Mouse (Mus musculus): ENCODE results near the gene Tnc.
A peak's percentile ranks its signal among the peaks of the same experiment; 100 is the strongest.

Gene Tnc

DNA sequence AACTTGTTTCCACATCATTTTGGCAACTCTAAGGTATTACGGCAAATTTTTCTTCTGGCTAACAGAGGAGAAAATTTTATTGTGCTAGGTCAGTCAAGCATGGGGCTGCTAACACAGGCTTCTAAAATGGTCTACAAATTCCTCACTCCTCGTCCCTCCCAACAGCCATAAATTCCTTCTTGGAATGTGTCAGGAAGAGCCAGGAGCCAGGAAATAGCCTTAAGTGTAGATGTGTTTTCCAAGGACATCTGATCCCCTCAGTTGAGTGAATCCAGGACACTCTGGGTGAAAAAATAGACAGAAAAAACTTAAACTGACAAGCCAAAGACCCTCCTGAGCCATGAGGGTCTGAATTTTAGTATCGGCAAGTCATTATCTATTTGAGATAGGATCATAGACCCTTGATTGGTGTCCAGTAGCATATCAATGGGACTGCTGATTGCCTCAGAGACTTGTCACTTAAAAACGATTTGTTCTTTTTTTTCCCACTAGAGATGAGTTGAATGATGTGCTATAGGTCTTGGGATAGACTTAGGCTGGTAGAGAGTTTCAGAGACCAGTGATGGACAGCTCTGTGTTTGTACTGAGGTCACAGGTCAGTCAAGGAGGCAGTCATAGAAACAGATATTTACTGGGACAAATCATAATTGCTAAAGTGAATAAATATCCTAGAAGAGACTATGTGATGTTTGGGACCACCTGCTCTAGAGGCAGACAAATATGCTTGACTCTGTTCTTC is 22.6 kb downstream of the Tnc start:
- DNase-seq: no peak

DNA sequence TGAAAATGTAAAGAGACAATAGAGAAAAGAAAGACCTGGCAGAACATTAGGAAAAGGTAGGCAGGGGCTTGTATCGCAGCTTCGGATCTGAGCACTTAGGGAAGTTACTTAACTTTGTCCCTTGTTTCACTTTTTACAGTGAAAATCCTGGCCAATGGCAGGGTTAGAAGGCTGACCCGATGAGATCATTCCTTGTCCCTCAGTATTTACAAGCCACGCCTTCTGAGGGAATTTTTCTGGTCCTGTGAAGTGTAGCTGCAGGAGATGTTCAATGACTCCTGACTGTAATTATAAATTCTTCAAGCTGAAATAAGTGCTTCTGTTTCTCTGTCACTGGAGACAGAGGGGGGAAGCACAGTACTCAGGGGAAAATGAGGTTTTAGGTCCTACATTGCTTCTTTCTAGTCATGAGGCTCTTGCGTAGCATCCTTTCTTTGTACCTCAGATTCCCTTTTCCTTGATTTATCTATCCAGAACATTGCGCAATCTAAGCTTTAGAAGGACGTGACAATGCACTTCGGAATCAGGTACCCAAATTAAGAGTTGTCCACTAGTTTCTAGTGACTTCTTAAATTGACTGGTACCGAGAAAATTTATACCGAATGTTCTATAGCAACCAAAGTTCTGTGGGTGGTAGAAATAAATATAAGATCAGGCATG is 25.8 kb downstream of the Tnc start:
- DNase-seq: no peak

DNA sequence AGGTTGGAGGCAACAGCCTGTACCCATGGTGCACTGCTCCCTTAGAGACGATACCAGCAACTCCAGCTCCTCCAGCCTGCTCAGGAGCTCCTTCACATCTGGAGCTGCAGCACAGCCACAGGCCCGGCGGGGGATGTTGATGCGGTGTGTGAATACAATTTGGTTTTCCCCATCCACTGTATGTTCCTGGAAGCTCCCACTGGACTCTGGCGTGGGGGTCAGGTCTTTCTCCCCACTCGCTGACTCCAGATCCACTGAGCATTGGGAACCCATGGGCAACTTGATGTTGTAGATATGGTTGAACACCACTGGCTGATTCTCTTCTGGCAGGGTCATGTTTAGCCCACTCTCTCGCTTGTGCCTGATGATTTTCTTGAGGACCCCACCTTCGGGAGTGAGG is 26.7 kb downstream of the Tnc start:
- DNase-seq: no peak

DNA sequence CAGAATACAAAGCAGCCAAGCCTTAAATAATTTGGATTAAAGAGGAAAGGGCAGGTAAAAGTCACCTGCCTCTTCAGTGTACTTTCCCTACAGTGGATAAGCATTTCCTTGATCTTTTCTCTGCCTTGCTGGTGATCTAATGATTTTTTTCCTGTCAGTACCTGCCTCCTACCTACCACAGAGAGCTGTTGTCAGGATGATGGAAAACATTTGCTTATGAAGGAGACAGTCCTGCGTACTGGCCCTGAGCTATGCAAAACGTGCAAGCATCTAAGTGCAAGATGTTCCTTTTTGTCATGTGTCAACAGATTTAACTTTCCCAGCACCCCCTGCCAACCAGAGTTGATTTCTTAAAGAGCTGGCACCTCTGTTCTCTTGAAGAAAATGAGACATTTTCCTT is 35.5 kb downstream of the Tnc start:
- no peak for DNase-seq

DNA sequence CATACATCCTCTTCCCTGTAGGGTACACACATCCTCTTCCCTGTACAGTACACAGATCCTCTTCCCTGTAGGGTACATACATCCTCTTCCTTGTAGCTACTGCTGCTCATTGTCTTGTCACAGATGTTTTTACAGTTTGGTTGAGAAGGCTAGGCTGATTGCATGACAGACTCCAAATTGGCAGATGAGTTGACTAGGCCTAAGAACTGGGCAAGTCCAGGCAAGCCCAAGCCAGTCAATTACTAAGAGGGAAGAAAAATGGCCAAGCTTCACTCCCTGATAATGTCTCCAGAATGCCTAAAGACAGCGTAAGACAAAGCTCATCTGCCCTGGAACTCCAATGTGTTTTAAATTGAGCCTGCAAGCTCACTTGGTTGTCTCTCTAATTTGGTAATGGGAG is 36.9 kb downstream of the Tnc start:
- no peak for DNase-seq

DNA sequence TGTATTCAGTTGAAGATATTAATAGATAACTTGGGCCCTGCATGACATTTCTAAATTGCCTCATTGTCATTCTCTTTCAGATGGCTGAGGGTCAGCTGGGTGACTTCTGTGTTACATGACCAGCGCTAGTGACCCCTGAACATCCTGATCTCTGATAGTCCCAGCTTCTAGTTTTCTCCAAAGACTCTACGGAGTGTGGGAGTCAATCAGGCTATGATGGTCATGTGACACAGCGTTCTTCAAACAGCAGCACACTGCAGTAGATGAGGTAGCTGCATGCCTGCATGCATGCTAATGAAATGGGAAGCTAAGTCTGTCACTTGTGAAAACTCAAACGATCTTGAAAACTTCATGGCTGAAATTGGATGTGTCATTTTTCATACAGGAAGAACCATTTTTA is 41.6 kb downstream of the Tnc start:
- no peak for DNase-seq

DNA sequence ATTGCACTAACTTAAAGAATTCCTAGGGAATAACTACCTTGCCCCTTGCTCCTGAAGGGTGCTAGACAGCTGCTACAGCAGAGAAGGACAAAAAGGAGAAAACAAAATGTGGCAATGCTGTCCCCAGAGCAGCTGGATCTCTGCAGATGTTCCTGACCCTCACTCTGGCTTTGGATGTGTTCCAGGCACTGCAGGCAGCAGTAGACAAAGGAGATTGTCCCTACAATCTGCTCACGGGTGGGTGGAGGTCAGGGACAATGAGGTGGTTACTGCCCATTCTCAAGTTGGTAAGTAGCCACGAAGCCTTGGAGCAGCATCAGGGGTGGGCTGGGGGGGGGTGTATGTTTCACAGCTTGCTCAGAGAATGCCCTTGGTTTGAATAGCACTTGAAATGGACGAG is 43.1 kb downstream of the Tnc start:
- no peak for DNase-seq

DNA sequence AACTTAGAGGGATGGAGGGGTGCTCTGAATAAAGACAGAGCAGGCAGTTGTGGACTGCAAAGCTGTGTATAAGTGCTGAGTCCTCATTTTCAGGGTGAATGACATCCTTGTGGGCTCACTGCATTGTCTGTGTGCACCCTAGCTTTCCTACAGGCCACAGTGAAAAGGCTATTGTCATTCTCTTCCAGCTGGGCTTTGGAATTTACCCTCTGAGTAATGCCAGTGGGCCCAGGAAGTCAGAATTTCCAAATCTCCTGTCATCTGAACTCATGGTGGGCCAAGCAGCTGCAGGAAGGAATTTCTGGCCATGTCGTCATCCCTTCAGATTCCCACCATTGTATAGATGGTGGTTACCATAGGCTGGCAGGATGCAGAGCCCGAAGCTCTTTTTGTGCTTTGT is 44.6 kb downstream of the Tnc start:
- no peak for DNase-seq

DNA sequence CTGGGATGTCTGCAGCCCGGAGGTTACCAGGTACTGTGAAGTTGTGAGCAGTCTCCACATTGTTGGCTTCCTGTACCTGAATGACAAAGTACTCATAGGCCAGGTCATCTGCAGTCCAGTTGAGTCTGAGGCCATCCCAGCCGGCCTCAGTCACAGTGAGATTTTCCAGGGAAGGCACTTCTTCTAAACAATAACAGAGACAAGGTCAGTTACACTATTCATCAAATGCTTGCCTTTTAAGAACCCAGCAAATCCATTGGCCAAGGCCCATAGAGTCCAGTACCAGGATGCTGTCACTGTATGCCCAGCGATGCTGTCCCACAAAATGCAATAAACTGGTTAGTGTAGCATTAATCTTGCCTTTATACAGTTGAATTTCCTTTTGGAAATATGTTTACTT is 46.0 kb downstream of the Tnc start:
- no peak for DNase-seq

DNA sequence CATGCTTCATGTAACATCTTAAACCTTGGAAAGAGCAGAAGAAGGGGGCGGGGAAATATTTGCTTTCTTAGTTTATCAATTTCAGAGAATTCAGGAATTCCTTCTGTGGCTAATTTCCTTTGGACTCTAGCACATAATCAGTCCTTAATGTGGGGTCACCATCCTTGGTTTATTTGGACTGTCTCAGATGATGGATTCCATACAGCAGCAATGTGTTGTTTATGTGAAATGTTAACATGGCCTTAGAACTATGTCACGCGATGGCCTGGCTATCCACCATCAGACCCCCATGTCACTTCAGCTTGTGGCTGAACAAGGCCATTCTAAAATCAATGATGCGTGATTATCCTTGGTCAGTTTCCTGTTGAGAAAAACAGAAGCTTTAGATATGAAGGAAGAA is 46.5 kb downstream of the Tnc start:
- no peak for DNase-seq

DNA sequence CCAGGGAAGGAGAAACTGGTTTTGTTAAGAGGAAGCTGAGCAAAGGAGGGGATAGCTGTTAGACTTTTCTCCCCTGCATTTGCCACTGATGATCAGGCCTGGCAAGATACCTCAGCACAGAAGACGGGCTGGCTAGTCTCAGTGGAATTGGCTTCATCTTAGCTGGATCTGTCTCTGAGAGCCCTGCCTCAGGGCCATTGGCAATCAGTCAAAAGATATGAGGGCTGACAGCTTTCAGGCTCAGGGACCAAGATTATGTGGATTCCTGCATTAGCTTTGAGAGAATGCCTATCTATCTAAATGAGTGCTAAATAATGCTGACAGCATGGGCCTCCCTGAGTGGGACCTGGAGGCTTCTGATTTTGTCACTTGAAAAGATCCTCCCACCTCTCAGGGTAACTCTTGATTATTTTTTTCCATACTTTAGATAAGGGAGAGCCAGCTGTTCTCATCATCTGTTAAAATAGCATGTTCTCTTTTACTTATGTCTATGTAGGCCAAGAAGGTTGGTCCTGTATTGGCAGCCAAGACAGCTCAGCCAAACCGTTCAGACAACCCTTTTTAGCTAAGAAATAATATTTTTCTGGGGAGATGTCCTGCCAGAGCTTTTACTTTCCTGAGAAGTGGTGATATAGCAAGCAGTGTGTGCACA is 53.2 kb downstream of the Tnc start:
- DNase-seq: no peak

DNA sequence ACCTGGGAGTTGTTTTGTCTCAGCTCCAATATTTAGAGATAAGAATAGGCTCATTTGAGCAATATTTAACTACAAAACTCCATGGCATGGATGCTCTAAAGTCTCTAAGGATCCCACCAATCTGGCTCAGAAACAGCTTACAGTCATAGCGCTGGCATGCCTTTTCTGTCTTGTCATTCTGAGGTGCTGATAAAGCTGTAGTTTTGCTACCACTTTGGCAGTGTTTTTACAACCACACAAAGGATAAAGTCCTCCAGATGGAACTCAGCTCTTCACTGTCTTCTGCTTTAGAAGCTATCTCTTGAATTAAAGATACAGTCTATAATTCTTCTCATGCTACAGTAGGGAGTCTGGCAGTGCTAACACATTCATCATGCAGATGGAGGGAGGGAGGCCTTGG is 56.6 kb downstream of the Tnc start:
- no peak for DNase-seq

DNA sequence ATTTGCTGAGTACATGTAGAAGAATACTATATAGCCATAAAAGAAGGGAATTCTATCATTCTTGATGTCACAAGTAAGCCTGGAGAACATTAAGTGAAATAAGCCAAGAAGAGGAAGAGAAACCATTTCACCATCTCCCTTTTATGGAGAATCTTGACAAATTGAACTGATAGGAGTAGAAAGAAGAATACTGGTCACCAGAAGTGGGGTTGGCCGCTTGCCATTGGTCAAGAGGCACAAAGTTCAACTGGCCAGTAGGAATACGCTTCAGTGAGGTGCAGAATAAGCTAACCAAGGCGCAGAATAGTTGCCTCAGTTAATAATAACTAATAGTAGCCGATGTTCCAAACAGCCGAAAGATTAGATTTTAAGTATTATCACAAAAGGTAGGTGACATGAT is 58.7 kb downstream of the Tnc start:
- DNase-seq: no peak

DNA sequence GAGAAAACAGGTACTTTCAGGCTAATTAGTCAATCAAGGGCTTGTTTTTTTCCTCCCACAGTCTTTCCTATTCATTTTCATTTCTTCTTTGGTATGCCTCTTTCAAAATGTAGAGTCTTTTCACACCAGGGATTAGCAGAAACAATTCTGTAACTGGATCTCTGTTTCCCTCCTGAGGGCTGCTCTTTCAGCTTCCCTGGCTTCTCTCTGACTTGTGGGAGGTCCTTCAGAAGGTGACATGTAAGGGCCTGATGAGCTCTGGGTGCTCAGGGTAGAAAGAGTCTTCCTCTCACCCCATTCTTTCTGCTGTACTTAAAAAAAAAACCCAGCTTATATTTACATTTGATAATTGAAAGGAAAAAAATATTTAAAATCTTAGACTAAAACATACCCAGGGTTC is 60.2 kb downstream of the Tnc start:
- DNase-seq: no peak

DNA sequence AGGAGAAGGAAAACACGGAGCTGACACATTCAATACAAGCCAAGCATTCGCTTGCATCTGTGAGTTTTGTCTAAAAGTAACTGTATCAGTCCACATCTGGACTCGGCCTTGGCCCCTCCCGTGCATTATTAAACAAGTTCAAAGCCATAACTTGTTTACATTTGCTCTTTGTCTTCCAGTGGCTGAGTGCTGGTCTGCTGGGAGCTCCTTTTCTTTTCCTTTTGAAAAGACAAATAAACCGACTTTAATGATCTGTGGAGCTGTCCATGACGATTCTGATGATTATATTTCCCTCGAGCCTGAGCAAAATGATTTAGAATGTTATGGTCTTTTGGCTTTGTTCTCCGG is 63.7 kb downstream of the Tnc start:
- DNase-seq: no peak

DNA sequence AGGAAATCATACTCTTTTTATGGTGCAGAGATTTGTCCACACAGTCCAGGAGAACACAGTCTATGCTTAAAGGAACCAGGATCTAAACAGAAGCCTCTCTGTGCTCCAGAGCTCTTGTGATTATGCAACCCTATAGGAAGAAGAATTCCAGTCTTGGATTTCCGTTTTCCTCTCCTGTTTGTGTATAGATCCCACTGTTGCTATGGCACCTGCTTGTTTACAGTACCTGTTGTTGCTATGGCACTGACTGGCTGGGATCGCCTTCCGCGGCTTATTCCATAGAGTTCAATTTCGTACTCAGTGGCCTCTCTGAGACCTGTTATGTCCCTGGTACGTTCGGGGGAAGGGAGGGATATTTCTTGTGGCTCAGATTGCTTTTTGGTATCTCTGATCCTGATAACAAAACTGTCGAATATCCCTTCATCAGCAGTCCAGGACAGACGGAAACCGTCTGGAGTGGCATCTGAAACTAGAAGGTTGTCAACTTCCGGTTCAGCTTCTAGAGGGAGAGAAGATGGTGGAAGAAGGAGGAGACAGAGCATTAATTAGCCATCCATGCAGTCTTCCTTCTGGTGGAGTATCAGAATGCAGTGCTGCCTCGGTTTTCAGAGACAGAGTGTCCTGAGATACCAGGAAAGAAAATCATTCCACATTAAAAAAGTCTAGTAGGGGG is 64.3 kb downstream of the Tnc start:
- DNase-seq: no peak

DNA sequence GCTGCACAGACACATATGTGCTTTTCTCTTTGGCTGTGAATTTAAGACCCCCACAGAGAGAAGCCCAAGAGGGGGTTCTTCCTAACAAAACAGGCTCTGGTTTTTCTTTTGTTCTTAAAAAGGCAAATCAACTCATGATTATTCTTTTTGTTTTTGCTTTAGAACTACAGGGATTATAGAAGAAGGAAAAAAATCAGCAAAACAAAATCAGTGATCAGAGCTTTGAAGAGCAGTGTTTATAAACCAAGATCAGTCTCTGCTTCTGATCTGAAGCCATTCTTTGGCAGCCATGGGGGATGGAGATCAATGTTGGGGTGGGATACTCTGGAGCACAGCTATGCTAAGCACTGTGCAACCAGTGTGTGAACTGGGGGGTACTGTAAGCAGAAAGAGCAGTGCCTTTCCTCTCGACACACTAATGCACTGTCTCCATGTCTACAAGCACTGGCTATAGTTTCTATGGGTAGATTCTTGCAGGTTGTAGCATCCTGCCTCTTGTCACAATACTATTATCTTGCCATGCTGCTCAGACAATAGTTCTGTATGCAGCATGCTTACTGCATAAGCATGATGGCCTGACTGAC is 66.5 kb downstream of the Tnc start:
- no peak for DNase-seq

DNA sequence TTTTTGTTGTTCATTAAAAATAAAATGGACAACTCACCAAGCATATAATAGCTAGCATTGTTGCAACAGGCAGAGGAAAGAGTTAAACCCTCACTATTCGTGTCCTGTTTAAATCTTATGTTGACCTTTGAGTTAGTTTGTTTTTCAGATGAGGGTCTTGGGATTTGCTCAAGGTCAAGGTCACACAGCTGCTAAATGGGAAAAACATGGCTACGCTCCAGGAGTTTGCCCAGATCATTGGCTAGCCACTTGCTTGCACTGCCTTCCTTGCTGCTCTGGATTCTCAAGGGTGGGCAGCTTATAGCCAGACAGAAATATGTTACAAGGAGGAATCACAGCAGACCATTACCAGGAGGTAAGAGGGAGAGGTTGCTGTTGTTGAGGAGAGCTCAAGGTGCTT is 67.2 kb downstream of the Tnc start:
- no peak for DNase-seq

DNA sequence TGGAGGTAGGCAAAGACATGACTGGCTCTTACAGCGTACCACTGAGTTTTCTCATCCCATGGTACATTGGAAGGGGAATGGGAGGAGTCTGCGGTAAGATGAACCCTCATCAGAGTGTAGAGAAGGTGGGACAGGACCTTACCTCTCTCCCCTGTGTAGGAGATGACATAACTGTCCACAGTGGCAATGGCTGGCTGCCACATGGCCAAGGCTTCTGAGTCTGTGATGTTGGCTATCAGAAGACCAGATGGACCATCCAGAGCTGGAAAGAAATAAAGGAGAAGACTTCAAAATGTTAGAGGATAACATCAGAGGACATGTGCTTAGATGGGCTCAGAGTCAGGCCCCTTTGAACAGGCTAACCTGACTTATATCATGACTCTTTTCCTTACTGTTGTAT is 74.3 kb downstream of the Tnc start:
- peak; percentile 22 to 23 for DNase-seq

DNA sequence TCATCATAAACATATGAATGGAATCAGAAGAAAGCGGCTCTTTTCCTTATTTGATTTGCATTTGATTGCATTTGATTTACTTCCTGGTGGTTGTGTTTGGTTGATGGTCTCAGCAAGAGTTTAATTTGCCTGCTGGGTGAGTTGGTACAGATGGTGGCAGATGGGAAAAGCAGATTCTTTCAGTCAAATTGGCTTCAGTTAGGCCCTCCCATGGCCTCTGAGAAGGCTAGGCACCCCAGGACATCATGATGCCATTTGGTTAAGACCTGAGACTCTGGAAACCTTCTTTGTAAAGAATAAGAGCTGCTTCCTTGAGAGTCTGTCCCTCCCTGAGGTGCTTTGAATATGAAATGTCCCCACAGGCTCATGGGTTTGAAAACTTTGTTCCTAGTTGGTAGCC is 75.1 kb downstream of the Tnc start:
- peak; percentile 57 to 66 for DNase-seq

DNA sequence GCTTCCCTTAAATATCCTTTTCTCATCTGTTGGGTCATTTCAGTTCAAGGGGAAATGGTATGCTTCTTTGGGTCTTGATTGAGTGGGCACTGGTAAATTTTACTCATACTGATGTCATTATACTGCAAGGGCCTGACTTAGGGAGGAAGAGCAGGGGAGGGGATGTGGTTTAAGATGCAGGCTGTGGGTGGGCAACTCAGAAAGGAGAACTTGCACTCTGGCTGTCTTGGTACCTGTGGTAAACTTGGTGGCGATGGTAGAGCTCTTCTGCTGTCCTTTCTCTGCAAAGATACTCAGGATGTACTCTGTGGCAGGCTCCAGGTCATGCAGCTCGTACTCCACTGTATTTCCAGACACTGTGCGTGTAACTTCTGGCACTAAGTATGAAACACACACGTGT is 75.9 kb downstream of the Tnc start:
- no peak for DNase-seq

DNA sequence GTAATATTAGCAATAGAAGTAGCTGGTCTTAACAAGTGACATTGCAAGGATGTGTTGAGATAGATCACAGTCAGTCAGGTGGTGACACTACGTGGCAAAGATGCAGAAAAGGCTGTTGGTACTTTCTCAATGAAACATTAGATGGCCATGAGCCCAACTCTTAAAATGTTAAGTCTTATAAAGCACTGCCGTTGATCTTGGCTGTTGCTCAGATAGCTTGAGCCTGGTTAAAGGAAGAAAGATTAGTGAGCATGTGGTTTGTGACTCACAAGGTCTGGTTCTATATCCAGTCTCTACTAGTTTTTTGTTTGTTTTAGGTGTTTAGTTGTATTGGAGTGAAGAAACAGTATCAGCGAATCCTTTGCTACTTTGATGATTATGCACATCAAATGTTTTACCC is 76.9 kb downstream of the Tnc start:
- no peak for DNase-seq

DNA sequence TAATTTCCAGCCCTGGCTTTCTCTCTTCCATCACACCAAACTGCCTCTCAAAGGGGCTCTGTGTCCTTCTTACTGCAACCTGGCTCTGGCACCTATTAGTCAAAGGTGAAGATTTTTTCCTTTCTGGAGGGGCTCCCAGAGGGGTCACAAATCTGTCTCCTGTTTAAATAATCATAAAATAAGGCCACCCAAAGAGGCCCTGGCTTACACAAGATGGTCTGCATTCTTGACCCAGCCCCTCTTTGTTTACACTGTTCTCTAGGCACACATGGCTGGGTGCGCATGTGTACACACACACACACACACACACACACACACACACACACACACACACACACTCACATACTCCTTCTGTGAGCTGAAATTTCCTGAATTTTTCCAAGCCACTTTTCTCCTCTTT is 83.4 kb downstream of the Tnc start:
- no peak for DNase-seq

Data from cerebellum, adult 18-20 months (tissue).